Mouse (Mus musculus): Measurements from ENCODE around the gene Tmem198. TPM values are rescaled to one million over a fixed set of nuclear protein-coding genes. Genes with fewer than 3 reads are reported as not detected.
A peak's percentile ranks its signal among the peaks of the same experiment; 100 is the strongest.

The Tmem198 gene
- polyA plus RNA-seq, 1 experiment from 2014 or later, result 20.4 TPM

DNA sequence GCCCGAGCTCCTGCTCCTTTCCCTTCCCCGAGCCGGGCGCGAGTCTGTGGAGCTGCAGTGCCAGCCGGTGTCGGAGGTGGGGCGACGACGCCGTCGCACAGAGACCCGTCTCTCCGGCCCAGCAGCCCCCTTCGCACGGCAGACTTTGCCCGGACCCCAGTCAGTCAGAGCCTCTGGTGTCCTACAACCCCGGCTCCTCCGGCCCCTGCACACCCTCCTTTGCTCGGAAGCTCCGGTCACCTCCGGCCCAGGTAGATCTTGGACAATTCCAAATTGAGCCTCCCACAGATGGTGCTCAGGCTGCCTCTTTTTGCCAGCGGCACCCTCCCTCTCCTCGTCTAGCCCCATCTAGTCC, 280 bp downstream of the Tmem198 start:
- Histone ChIP-seq H3K27ac (peak overlapping the region; percentile 89), H3K36me3 (peaks cover 43% of the 10 kb centered on the region), H3K4me1 (replicated peaks) (peaks cover 50% of the 10 kb centered on the region), H3K4me3 (peak overlapping the region; percentile 88), H3K9me3 (no peaks in the 10 kb centered on the region), H3K27me3 (ENCODE audit: insufficient read depth, poor library complexity, severe bottlenecking) (peaks cover 70% of the 10 kb centered on the region)
- under 1% methylated on average over 24 of the region's 24 CpGs for WGBS
- DNase-seq (ENCODE audit: low spot score), result no peak

DNA sequence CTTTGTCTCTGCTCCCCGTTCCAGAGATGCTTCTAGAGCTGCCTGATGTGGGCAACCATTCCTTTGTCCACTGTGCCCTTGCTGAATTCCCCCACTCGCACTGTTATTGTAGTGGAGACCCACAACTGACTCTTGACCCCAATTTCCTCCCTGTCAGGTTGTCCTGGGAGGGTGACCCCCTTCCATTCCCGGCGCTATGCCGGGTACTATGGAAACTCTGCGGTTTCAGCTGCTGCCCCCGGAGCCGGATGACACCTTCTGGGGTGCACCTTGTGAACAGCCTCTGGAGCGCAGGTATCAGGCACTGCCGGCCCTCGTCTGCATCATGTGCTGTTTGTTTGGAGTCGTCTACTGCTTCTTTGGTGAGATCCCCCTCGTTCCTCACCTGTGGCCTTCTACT, 704 bp downstream of the Tmem198 start:
- Histone ChIP-seq H3K27me3 (ENCODE audit: insufficient read depth, poor library complexity, severe bottlenecking) (peaks cover 71% of the 10 kb centered on the region), H3K4me3 (peak overlapping the region; percentile 88), H3K27ac (peak overlapping the region; percentile 89), H3K9me3 (no peaks in the 10 kb centered on the region), H3K36me3 (peaks cover 43% of the 10 kb centered on the region), H3K4me1 (replicated peaks) (peaks cover 46% of the 10 kb centered on the region)
- DNase-seq (ENCODE audit: low spot score), result no peak
- 16% methylated on average over 13 of the region's 13 CpGs for WGBS

DNA sequence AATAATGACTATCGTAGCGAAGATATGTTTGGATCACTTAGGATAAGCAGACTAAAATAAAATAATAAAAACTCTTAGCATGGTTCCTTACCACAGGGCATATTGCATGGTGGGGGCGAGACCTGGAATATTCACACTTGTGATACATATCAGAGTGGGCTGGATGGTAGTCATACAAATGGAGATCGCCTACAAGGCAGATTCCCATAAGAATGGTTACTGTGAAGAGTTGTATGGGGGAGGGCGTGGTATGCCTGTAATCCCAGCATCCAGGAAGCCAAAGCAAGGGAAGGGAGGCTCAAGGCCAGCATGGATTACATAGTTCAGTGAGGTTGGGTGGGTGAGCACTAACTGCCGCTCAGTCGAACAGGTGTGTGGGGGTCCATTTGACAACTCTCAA, 1.4 kb downstream of the Tmem198 start:
- no peak for DNase-seq (ENCODE audit: low spot score)
- peak overlapping the region; percentile 88; the same call in 1 of the 2 replicates for H3K4me3 ChIP-seq
- H3K4me1 ChIP-seq (replicated peaks), result peaks cover 45% of the 10 kb centered on the region
- peaks cover 43% of the 10 kb centered on the region for H3K36me3 ChIP-seq
- WGBS, result 83% methylated on average over 7 of the region's 7 CpGs
- no peak overlapping the region for H3K27ac ChIP-seq
- no peaks in the 10 kb centered on the region for H3K9me3 ChIP-seq
- peaks cover 71% of the 10 kb centered on the region for H3K27me3 ChIP-seq (ENCODE audit: insufficient read depth, poor library complexity, severe bottlenecking)

DNA sequence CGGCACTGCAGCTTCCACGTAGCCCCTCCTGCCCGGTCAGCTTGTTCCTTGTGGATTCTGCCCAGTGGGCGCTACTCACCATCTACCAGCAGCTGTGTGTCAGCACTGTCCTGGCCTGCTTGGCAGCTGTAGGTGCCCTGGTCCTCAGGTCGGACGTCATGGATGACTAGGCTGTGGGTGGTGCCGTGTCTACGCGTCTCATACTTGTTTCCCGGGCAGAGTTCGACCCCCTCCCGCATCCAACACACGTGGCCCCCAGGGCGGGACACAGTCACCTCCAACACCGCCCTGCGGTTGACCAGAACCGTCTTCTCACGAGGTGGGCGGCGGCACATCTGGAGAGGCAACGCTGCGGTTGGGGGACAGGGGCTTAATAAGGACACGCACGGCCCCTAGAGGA, 7.2 kb downstream of the Tmem198 start:
- Histone ChIP-seq H3K4me3 (peak overlapping the region; percentile 66), H3K27me3 (ENCODE audit: insufficient read depth, poor library complexity, severe bottlenecking) (peaks cover 100% of the 10 kb centered on the region), H3K4me1 (replicated peaks) (peaks cover 34% of the 10 kb centered on the region), H3K36me3 (peaks cover 43% of the 10 kb centered on the region), H3K27ac (no peak overlapping the region), H3K9me3 (no peaks in the 10 kb centered on the region)
- WGBS, result 5% methylated on average over 24 of the region's 24 CpGs
- no peak for DNase-seq (ENCODE audit: low spot score)

DNA sequence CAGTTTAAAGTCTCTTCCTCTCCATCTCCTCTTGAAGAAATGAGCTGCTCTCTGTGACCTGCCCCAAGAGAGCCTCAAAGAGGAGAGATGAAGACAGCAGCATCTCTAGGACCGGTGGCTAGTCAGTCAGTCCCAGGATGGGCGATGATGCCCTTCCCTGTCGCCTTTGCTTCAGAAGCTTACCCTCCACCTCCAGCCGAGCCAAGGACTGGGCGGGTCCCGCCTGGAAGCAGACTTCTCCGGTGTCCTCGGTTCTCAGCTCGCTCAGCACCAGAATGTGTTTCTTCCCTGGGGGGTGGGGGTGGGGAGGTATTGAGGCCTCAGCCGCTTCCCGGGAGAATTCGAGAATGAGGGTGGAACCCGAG, 7.7 kb downstream of the Tmem198 start:
- WGBS, result 1% methylated on average over 13 of the region's 13 CpGs
- DNase-seq (ENCODE audit: low spot score), result peak; percentile 28
- Histone ChIP-seq H3K27me3 (ENCODE audit: insufficient read depth, poor library complexity, severe bottlenecking) (peaks cover 100% of the 10 kb centered on the region), H3K4me3 (peak overlapping the region; percentile 66), H3K27ac (no peak overlapping the region; the same call in 1 of the 2 replicates), H3K4me1 (replicated peaks) (peaks cover 34% of the 10 kb centered on the region), H3K36me3 (peaks cover 43% of the 10 kb centered on the region), H3K9me3 (no peaks in the 10 kb centered on the region)

DNA sequence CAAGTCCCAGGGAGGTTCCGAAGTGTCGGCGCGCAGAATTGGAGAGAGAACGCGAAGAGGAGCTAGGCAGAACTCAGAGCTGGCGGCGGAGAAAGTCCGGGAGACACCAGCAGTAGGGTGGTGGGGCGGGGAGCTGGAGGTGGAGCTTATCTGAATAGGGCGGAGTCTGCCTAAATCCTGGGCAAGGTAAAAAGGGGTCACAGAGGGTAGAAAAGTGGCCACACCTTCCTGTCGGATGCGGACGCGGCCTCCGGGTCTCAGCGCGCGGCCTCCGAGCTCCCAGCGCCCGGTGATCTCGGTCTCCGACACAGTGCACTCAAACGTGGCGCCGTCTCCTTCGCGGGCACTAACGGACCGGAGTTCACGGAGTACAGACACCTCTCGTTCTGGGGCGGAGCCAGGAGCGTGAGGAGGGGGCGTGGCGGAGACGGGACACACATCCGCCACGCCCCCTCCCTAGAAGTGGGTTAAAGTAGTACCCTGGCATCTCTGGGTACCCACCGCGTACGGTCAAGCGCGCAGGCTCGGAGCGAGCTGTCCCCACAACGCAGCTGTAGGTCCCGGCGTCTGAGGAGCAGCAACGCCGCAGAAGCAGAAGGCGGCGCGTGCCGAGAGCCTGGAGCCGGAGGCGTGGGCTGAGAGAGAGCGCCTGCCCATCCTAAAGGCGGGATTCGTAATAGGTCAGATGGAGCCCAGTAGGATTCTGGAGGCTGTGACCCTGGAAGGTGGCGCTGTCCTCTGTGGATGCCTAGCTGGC, 8.3 kb downstream of the Tmem198 start:
- peaks cover 41% of the 10 kb centered on the region for H3K36me3 ChIP-seq
- WGBS, result under 1% methylated on average over 62 of the region's 62 CpGs
- H3K4me1 ChIP-seq (replicated peaks), result peaks cover 34% of the 10 kb centered on the region
- peak overlapping the region; percentile 66 for H3K4me3 ChIP-seq
- no peaks in the 10 kb centered on the region for H3K9me3 ChIP-seq
- H3K27me3 ChIP-seq (ENCODE audit: insufficient read depth, poor library complexity, severe bottlenecking), result peaks cover 100% of the 10 kb centered on the region
- no peak overlapping the region; the same call in 1 of the 2 replicates for H3K27ac ChIP-seq
- peak; percentile 81 for DNase-seq (ENCODE audit: low spot score)

DNA sequence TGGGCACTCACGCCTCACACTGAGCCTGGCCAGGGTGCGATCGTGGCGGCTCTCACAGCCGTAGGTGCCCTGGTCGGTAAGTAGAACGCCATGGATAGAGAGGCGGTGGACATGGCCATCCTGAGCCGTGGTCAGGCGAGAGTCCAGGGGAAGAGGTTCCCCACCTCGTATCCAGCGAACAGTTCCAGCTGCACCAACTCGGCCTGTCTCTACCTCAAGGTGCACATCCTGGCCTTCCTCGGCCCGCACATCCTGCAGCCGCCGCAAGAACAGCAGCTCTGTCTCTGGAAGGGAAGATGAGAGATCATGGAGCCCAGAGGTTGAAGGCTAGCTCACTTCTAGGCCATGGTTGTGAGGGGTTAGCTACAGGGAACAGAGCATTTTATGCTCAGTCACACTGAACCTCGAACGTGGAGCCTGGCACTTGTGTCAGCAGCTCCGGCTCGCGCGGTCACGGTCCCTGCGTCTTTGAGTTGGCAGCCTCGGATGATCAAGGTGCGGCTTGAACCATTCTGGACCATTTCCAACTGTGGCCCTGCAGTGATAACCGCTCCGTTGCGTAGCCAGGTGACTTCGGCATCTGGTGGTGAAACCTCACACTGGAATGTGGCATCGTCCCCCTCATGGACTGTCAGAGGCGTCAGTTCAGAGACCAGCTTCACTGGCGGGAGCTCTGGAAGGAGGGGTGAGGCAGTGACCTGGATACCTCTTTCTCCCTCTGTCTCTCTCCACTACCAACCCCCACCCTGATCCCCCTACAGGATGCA, 11.6 kb downstream of the Tmem198 start:
- Histone ChIP-seq H3K27me3 (ENCODE audit: insufficient read depth, poor library complexity, severe bottlenecking) (peaks cover 86% of the 10 kb centered on the region), H3K4me3 (no peak overlapping the region), H3K4me1 (replicated peaks) (peaks cover 34% of the 10 kb centered on the region), H3K27ac (no peak overlapping the region), H3K36me3 (peaks cover 17% of the 10 kb centered on the region), H3K9me3 (no peaks in the 10 kb centered on the region)
- 81% methylated on average over 34 of the region's 34 CpGs for WGBS
- DNase-seq (ENCODE audit: low spot score), result no peak

DNA sequence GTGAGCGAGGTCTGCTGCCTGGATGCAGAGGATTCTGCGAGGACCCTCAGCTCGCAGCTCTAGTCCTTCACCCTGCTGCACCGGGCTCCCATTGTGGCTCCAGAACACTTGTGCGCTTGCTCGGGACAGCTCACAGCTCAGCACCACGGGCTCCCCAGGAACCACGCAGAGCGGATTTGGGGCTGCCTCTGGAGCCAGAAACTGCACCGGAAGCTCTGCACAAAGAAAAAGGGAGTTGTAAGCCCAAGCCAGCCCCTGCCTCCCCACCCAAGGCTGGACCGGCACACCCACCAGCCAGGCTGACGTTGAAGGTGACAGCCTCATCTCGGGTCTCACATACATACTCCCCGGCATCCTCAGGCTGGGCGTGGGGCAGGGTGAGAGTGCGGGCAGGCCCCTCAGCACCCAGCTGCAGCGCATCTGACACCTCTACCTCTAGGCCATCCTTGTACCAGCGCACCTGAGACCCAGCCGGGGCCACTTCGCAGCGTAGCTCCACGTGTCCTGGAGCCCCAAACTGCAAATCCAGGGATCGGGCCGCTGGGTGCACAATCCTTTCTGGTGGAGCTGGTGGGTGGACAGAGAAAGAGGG, 13.3 kb downstream of the Tmem198 start:
- Histone ChIP-seq H3K36me3 (peaks cover 33% of the 10 kb centered on the region), H3K4me3 (no peak overlapping the region), H3K27me3 (ENCODE audit: insufficient read depth, poor library complexity, severe bottlenecking) (peaks cover 74% of the 10 kb centered on the region), H3K4me1 (replicated peaks) (peaks cover 16% of the 10 kb centered on the region), H3K27ac (no peak overlapping the region), H3K9me3 (no peaks in the 10 kb centered on the region)
- WGBS, result 35% methylated on average over 24 of the region's 24 CpGs
- DNase-seq (ENCODE audit: low spot score), result no peak

DNA sequence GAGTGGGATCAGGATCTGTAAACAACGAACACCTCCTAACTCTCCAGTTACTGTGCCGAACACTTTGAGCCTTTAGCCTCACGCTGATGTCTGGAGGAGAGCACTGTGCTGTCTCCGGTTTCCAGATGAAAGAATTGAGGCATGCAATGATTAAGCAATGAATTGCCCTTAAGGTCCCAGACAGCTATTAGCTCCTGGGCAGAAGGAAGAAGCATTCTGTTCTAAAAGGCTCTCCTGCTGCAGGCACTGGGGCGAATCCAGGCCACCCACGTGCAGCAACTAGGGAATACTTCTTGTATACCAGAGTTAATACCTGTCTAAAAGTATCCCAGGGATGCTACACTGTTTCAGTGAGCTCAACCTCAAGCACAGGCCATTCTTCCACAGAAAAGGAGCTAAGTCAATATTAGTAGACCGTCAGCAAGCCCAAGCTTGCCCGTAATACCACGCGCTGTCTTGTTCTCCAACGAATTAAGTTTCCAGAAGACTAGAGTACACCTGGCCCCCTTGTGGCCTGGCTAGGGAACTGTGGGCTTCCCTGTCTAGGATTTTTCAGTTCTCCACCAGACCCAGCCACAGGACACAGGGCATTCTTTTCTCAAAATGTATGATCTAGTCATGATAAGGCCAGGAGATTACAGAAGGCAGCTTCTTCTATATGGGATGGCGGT, 15.7 kb downstream of the Tmem198 start:
- DNase-seq (ENCODE audit: low spot score), result peak; percentile 56
- Histone ChIP-seq H3K4me1 (replicated peaks) (peaks cover 10% of the 10 kb centered on the region; the same call in 1 of the 2 replicates), H3K27me3 (ENCODE audit: insufficient read depth, poor library complexity, severe bottlenecking) (peaks cover 50% of the 10 kb centered on the region), H3K9me3 (no peaks in the 10 kb centered on the region), H3K36me3 (peaks cover 57% of the 10 kb centered on the region), H3K4me3 (no peak overlapping the region), H3K27ac (no peak overlapping the region)
- 59% methylated on average over 12 of the region's 12 CpGs for WGBS

DNA sequence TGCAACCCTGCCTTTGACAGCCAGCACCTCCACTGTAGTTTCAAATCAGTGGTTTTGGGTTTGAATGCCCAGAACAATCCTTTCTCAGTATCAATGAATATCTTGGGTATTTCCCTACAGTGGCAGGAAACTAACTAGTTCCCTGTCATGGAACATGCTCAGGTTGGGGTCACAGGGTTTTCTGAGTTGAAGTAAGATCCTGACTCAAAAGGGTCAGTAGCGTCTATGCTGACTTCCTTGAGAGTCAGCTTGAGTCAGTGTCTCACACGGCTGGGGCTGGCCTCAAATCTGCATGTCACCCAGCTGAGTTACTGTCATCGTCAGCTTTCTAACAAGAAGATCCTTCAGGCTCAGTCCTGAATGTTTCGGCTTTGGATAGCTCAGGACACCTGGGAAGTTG, 19.6 kb downstream of the Tmem198 start:
- H3K9me3 ChIP-seq, result no peaks in the 10 kb centered on the region
- peaks cover 24% of the 10 kb centered on the region for H3K27me3 ChIP-seq (ENCODE audit: insufficient read depth, poor library complexity, severe bottlenecking)
- 90% methylated on average over 4 of the region's 4 CpGs for WGBS
- H3K27ac ChIP-seq, result no peak overlapping the region
- H3K36me3 ChIP-seq, result peaks cover 82% of the 10 kb centered on the region
- peaks cover 14% of the 10 kb centered on the region for H3K4me1 ChIP-seq (replicated peaks)
- no peak overlapping the region for H3K4me3 ChIP-seq
- no peak for DNase-seq (ENCODE audit: low spot score)

DNA sequence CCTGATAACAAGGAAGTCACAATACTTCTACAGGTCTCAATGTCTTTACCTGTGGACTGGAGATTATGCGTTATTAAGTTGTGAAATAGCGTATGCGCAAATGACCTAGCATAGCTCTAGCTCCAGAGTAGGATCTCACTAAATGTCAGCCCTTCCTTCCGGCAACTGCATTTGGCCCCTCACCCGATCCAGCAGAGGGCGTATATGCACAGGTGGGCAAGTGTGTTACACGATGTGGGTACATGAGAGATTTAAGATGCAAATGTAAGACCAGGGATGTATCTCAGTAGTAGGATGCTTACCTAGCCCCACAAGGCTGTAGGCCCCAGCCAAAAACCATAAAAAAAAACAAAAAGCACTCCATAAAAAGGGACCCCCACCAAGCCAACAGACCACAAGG, 20.1 kb downstream of the Tmem198 start:
- no peak overlapping the region for H3K27ac ChIP-seq
- no peak overlapping the region for H3K4me3 ChIP-seq
- H3K27me3 ChIP-seq (ENCODE audit: insufficient read depth, poor library complexity, severe bottlenecking), result peaks cover 29% of the 10 kb centered on the region
- H3K4me1 ChIP-seq (replicated peaks), result peaks cover 17% of the 10 kb centered on the region
- 85% methylated on average over 7 of the region's 7 CpGs for WGBS
- no peak for DNase-seq (ENCODE audit: low spot score)
- no peaks in the 10 kb centered on the region for H3K9me3 ChIP-seq
- peaks cover 82% of the 10 kb centered on the region for H3K36me3 ChIP-seq

DNA sequence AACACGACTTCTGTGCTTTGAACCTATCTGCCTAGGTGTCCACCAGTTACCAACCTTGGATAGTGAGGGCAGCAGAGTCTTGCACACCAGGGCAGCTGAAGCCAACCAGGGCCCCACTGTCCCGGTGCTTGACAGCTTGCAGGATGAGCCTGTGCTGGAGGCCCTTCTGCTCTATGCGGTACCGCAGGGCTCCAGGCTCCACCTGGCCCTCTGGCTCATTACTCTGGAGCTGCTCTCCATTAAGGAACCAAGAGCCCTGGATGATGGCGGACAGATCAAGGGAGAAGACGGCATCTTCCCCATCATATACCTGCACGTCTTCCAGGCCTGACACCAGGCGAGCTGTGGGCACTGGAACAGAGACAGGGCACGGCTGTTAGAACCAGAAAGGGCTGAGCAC, 22.6 kb downstream of the Tmem198 start:
- Histone ChIP-seq H3K36me3 (peaks cover 69% of the 10 kb centered on the region), H3K4me3 (no peak overlapping the region), H3K9me3 (no peaks in the 10 kb centered on the region), H3K4me1 (replicated peaks) (peaks cover 38% of the 10 kb centered on the region), H3K27ac (no peak overlapping the region), H3K27me3 (ENCODE audit: insufficient read depth, poor library complexity, severe bottlenecking) (peaks cover 43% of the 10 kb centered on the region)
- WGBS, result 94% methylated on average over 9 of the region's 9 CpGs
- DNase-seq (ENCODE audit: low spot score), result no peak
